Mouse (Mus musculus): Measurements from ENCODE around the gene Catsperz. TPM values are rescaled to one million over a fixed set of nuclear protein-coding genes. Genes with fewer than 3 reads are reported as not detected.

The Catsperz gene
- polyA plus RNA-seq (2012; rRNA removed): 0.67 and 0.96 TPM in 2 replicates

GRCm38 (mm10) chr19:6925307-6925573, at the start of gene Catsperz:
Gene Catsperz (minus strand): TSS chr19:6925380.

GRCm38 (mm10) chr19:6974211-6975205, 49.3 kb upstream of the Catsperz start, which contains the start of gene Ppp1r14b:
Gene Ppp1r14b (plus strand): TSS chr19:6974968.

GRCm38 (mm10) chr19:6942249-6942691, 17.1 kb upstream of the Catsperz start, which contains the start of gene Gpr137:
Gene Gpr137 (minus strand): TSS chr19:6942480.

GRCm38 (mm10) chr19:6941372-6942248, 16.4 kb upstream of the Catsperz start, which contains the start of gene Bad:
Gene Bad (plus strand): TSS chr19:6941861.

GRCm38 (mm10) chr19:6934195-6934977, 9.2 kb upstream of the Catsperz start, which contains the start of gene Kcnk4:
Gene Kcnk4 (minus strand): TSS chr19:6934515.

GRCm38 (mm10) chr19:6921647-6922567, 3.3 kb downstream of the Catsperz start, which contains the start of gene Esrra:
Gene Esrra (minus strand): TSS chr19:6921813.

GRCm38 (mm10) chr19:6909507-6910289, 15.5 kb downstream of the Catsperz start, which contains the start of the genes Trmt112 and Prdx5:
Gene Trmt112 (plus strand): TSS chr19:6909698.
Gene Prdx5 (minus strand): TSS chr19:6910106.

Other genes starting within 250 kb of the Catsperz start
- gene Rps6ka4, start 84.7 kb downstream of the Catsperz start, polyA plus RNA-seq (2012; rRNA removed): 48.4 and 58.2 TPM in 2 replicates
- gene Ccdc88b, start 67.2 kb downstream of the Catsperz start, polyA plus RNA-seq (2012; rRNA removed): 9.2 and 14.4 TPM in 2 replicates
- gene Trmt112, start 15.7 kb downstream of the Catsperz start, polyA plus RNA-seq (2012; rRNA removed): 136 and 165 TPM in 2 replicates
- 81.1 and 89.3 TPM in 2 replicates for gene Prdx5, start 15.3 kb downstream of the Catsperz start, polyA plus RNA-seq (2012; rRNA removed)
- 41.5 and 54.3 TPM in 2 replicates for gene Esrra, start 3.6 kb downstream of the Catsperz start, polyA plus RNA-seq (2012; rRNA removed)
- gene Kcnk4, start 9.1 kb upstream of the Catsperz start, polyA plus RNA-seq (2012; rRNA removed): 0.31 and 0.43 TPM in 2 replicates
- gene Bad, start 16.5 kb upstream of the Catsperz start, polyA plus RNA-seq (2012; rRNA removed): 110 and 113 TPM in 2 replicates
- 149 and 153 TPM in 2 replicates for gene Gpr137, start 17.1 kb upstream of the Catsperz start, polyA plus RNA-seq (2012; rRNA removed)
- 195 and 257 TPM in 2 replicates for gene Ppp1r14b, start 49.6 kb upstream of the Catsperz start, polyA plus RNA-seq (2012; rRNA removed)
- gene Plcb3, start 51.1 kb upstream of the Catsperz start, polyA plus RNA-seq (2012; rRNA removed): 124 and 128 TPM in 2 replicates
- gene Fkbp2, start 55.1 kb upstream of the Catsperz start, polyA plus RNA-seq (2012; rRNA removed): 38.2 and 48.3 TPM in 2 replicates
- 69.8 and 79.7 TPM in 2 replicates for gene Vegfb, start 62.3 kb upstream of the Catsperz start, polyA plus RNA-seq (2012; rRNA removed)
- 42.1 and 55.2 TPM in 2 replicates for gene Dnajc4, start 67.2 kb upstream of the Catsperz start, polyA plus RNA-seq (2012; rRNA removed)
- 59.8 and 60.4 TPM in 2 replicates for gene Nudt22, start 70.7 kb upstream of the Catsperz start, polyA plus RNA-seq (2012; rRNA removed)
- gene Trpt1, start 70.8 kb upstream of the Catsperz start, polyA plus RNA-seq (2012; rRNA removed): 12.4 TPM in 2 replicates
- gene Fermt3, start 94.1 kb upstream of the Catsperz start, polyA plus RNA-seq (2012; rRNA removed): 12.7 and 13.1 TPM in 2 replicates
- 63.8 and 71.7 TPM in 2 replicates for gene Stip1, start 114.6 kb upstream of the Catsperz start, polyA plus RNA-seq (2012; rRNA removed)
- 50.2 and 54.3 TPM in 2 replicates for gene Macrod1, start 131.4 kb upstream of the Catsperz start, polyA plus RNA-seq (2012; rRNA removed)
- 5.2 and 5.6 TPM in 2 replicates for gene Flrt1, start 180.3 kb upstream of the Catsperz start, polyA plus RNA-seq (2012; rRNA removed)

All from ovary, adult 2 months (tissue).